Mouse (Mus musculus) adrenal gland, postnatal 25 days (tissue): ENCODE measurements around the gene Calcoco1. TPM values are rescaled to one million over a fixed set of nuclear protein-coding genes. Genes with fewer than 3 reads are reported as not detected.
A peak's percentile ranks its signal among the peaks of the same experiment; 100 is the strongest.

ENCODE experiments used
- DNase-seq: peaks from one replicate; pipeline ENCODE4 v3.0.0; 2021; ENCODE audit warnings: mixed read lengths
- long read RNA-seq: library from polyadenylated mRNA; stranded (forward); transcript quantifications from one replicate; pipeline ENCODE4 v2.0.0, GENCODE M21; 2021
- total RNA-seq: library from RNA; stranded (reverse); gene quantifications from 2 replicates; pipeline ENCODE4 v1.2.3, GENCODE M21; 2021

Calcoco1 gene
- 105 and 147 TPM in 2 replicates for total RNA-seq
- long read RNA-seq, transcript Calcoco1-201 (15 exons, 2,824 nt) = major isoform, 48 of 88 reads
- long read RNA-seq, transcript Calcoco1-204 (14 exons, 2,968 nt) = minor isoform, 12 of 88 reads
- long read RNA-seq, partial matches to known transcripts = 10 of 88 reads
- long read RNA-seq, other reads (novel, unspliced or antisense) = 18 of 88 reads

DNA sequence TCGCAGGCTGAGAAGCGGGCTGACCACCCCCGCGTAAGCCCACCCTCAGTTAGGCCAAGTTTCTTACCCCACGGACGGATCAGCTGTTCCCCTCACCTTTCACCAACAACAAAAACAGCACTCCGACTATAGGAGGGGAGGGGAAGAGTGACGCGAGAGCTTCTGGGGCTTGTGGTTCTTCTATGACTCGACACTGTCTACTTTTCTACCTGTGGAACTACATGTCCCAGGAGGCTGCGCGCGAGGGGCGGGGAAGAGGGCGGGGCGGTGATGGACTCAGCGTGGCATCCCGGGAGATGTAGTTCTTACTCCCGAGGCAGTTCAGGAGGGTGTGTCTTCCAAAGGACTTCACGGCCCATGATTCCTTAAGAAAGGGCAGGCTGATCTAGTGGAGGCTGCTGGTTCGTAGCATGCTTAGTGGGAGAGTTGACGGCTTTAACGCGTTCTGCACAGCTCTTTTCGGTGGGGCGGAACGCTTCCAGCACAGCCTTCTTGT is at the start of gene Calcoco1:
Calcoco1 (minus strand) TSS at position 199 of the 496 bp plus-strand sequence.
- peak; percentile 95 for DNase-seq

DNA sequence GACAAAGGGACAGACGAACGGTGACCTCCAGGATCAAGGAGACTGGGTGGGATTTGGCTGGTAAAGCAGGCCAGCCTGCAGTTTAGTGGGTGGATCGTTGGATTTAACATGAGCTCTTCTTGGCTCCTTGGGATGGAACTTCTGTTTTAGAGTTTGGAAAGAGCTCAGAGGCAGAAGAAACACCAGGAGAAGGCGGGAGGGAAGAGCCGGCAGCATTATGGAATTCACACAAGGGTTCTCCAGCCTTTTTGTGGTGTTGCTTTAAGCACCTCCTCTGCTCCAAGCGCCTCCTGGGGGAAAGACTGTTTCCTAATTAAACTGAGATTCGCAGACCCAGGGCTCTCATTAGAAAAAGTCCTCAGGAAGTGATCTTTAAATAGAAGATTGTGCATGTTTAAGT is 48.9 kb upstream of the Calcoco1 start:
- no peak for DNase-seq

DNA sequence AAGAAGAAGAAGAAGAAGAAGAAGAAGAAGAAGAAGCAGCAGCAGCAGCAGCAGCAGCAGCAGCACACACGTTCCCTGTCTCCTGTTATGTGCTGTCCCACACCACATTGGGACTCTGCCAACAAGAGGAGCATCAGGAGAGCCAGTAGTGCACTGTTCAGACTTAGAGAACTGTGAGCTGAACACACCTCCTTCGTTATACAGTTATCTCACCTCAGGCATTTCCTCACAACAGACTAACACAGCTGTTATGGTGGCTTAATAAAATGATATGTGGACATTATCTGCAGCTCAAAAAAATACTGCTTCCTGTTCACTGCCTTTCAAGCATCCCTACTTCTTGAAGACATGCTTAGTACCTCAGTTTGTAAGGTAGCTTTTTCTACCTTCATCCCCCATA is 43.2 kb upstream of the Calcoco1 start:
- DNase-seq = no peak

DNA sequence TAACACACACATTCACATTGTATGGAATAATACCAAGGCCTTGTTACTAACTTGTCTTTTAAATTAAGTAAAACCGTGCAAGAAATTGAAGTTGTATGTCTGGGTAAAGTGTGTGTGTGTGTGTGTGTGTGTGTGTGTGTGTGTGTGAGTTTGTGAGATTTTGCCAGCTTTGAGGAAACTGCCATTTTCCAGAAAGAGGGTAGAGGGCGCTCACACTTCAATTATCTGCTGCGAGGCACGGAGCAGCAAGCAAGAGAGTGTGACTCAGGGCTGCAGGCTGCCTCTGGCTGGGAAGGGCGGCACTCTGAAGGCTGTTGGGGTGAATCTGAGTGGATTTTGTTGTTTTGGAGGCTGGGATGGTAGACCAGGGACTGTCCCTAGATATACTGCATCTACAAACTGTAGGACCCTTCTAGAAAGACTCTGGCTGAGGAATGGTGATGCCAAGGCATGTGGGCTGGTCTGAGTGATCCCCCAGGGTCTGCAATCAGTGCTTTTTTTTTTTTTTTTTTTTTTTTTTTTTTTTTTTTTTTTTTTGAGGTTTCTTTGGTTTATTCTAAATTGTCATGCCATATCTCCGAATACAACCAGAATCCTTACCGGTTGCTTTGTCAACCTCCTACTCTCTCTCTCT is 39.9 kb upstream of the Calcoco1 start:
- peak; percentile 61 for DNase-seq

DNA sequence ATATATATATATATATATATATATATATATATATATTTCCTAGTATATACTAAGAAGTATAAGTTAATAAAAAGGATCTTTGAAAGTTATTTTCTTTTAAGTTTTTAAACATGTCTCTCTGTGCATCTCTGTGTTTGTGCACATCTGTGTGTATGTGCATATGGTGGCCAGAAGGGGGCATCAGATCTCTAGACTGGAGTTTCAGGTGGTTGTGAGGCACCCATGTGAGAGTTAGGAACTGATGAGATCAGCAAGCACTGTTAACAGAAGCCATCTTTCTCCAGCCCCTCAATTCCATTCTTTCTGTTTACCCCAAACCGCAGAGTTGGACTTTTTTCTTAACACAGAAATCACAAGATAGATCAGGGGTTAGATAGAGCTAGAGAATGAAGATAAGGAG is 35.7 kb upstream of the Calcoco1 start:
- no peak for DNase-seq

DNA sequence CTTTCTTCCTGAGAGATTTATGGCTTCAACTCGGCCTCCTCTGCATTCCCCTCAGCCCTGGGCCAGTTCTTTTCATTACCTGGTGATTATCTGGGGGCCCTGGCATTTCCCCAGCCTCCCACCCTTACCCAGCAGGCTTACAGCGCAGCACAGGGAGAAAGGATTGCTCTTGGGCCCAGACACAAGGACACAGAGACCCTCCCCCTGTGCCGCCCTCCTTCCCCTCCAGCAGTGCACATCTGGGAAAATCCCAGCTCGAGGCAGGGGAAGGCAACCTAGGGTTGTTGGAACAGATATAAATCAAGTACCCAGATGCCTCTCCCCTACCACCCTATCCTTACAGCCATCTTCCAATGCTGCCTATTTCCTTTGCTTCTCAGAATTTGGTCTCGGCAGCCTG is 33.1 kb upstream of the Calcoco1 start:
- DNase-seq = no peak

DNA sequence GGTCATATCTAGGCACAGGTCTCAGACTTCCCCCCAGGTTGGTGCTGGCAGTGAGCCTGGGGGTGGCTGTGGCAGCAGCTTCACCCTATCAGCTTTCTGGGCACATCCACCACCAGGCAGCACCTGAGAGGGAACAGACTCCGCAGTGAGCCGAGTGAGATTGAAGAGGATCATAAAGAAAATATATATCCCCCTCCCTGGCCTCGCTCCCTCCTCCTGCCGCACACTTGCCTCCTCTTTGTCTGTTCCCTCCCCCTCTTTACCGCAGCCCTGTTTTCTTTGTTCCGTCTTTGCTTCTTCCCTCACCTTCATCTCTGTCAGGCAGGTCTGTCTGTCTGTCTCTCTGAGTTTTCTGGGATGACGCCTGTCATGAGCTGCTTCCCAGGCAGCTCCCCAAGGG is 32.4 kb upstream of the Calcoco1 start:
- DNase-seq = no peak

DNA sequence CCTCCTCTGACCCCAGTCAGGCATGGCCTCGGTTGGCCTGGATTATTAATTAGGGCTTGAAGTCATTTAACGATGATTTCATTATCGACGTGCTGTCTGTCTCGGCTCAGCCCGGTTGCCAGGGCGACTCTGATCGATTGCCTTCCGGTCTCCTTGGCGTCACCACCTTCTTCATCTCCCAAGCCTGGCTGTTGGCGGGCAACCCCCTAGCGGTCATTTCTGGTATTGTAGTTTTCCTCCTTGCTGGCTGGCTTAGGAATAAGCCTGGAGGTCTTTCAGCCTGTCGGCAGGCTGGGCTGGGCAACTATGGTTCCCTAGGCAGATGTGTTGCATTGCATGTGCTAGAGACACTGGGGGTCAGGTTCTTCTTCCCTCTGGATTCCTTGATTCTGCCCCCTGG is 31.2 kb upstream of the Calcoco1 start:
- DNase-seq = peak; percentile 43

DNA sequence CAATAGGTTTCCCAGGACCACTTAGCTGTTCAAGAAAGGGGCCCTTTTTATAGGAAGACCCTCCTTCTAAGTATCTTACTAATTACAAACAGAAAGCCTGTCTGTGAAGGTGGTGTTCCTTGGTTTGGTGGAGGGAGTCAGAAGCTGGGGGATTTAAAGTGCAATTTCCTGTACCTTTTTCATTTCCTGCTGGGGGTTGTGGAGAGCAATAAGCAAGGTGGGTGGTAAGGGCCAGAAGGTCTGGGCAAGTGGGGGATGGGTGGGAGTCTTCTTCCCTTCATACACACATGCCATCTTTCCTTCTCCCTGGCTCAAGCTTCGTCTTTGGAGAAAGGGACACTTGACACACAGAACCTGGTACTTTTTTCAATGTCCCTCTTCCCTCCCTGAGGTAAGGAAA is 30.2 kb upstream of the Calcoco1 start:
- no peak for DNase-seq

DNA sequence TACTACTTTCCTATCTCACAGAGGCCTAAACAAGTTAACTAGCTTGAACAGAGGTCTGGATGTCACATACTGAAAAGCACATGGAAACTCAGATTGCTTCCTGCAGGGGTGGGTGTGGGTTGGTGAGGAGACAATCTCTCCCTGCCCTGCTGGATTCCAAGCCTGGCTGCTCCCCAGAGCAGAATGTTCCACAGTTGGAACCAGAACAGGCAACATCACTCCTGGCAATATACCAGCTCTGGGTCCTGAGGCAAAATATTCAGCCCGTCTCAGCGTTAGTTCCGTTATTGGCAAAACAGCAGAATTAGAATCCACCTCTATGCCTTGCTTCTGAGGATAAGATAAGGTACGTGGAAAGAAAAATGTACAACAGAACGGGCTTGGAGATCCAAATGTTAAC is 28.3 kb upstream of the Calcoco1 start:
- no peak for DNase-seq

DNA sequence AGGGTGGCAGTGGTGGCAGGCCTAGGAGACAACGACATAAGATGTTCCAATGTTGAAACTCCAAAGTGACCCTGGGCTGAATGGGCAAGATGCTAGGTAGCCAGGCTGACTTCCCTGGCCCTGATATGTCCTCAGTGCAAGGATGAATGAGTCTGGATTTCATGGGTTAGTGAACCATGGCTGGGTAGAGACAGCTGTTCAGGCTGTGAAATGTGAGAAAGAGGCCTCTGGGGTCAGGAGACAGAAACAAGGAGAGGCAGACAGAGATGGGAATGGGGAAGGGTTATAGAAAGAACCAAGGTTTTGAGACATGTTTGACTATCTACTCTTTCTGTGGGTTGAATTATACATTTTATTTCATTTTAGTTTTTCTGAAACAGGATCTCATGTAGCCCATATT is 27.1 kb upstream of the Calcoco1 start:
- no peak for DNase-seq

DNA sequence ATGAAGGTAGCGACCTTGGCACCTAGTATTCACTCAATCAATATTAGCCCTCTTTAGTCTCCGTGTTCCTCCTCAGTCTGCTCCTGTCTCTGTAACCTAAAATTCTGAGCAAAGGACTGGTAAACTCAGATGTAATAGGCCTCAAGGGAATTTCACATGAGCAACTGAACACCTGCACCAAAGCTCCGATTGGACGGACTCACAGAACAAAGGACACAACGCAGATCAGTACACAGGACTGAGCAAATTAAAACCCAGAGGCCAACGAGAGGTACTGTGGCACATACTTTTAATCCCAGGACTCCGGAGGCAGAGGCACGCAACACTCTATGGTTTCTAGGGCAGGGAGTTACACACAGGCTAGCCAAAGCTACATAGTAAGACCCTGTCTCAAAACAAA is 25.9 kb upstream of the Calcoco1 start:
- DNase-seq = no peak

DNA sequence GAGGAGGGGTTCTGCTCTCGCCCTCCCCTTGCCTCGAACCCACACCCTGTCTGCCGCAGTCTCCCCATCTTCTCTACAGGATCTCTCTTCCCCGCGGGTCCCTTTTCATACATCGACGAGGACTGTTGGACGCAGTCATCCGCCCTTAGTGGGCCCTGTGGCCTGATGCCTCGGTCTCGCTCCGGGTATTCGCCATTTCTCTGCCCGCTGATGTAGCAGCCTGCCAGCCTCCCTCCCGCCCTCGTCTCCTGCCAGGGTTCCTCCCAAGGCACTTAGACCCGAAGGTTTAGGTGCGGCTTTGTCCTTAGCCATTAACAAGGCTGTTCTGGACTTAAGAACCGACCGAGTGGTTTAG is 25.3 kb upstream of the Calcoco1 start:
- no peak for DNase-seq

DNA sequence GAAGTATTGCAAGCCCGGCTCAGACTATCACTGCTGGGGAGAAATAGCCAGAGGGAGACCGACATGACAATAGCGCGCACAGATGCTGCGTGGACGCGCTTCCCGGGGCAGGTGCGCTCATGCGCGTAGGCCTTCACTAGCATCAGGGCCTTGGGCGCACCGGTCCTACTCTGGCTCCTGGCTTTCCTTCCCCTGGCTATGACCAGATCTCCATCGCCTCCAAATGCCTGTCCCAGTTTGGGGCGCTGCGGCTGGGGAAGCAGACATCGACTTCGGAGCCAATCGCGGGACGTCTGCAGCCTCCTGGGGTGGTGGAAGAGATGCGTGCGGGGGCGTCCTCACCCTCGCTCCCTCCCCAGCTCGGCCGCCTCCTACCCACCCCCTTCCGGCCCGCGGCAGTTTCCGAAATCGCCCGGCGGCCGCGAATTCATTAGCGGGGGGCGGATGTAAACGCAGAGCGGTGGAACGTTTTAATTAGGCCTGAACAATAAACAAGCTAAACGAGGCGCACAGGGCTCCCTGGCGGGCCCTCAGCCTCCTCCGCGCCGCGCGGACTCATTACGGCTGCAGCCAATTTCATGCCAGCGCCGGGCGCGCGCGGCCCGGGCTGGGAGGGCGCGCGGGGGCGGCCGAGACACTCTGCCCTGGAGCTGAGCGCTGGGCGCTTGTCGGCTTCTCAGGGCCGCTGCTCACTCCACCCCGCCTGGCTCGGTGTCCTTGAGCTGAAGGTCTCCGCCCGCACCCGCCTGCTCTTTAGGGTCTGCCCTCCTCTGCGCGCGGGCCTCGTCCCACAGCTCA is 24.7 kb upstream of the Calcoco1 start:
- DNase-seq = peak; percentile 73

DNA sequence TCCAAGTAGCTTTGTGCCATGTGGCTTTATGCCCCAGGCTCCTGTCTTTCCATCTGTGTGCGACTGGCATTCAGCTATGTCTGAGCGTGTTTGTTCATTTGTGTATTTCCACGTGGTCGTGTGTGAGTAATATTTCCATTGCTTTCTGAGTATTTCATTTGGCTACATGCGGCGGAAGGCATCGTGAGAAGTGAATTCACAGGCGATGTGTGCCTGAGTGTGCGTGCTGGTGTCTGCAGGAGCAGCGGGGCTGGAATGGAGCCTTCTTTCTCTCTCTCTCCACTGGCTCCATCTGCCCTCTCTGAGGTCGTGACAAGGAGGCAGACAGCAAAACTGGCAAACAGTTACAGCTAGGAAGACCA is 24.1 kb upstream of the Calcoco1 start:
- DNase-seq = no peak

DNA sequence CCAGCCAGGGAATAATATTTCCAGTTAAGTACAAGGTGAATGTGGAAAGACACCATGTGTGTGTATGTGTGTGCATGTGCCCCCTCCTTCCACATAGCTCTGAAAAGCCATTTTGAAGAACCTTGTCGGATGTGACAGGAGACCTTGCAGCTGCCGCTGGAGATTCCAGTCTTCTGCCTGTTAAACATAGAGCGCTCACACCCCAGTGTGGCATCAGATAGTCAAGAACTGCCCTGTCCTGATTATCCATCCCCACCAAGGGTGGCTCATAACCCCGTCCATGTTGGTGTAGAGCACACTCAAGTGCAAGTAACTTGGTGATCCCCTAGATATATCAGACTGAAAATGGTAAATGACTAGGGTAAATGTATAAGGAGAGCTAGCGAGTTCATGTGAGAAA is 23.4 kb upstream of the Calcoco1 start:
- no peak for DNase-seq

DNA sequence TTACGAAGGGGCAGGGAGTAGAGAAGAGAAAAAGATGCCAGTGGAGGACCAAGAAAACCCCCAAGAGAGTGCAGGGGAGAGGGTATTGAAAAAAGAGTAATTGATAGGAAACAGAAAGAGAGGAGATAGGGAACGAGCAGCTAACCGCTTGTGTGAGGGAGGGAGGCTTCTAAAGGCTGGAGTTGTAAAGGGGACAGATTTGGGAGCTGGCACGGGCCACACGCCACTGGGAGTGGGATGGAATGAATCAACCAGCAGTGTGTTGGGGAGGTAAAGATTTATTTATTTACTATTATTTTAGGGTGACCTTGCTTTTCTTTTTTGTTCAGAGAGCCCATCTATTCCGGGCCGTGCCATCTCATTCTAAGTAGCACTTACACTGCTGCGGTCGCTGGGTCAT is 22.9 kb upstream of the Calcoco1 start:
- DNase-seq = no peak

DNA sequence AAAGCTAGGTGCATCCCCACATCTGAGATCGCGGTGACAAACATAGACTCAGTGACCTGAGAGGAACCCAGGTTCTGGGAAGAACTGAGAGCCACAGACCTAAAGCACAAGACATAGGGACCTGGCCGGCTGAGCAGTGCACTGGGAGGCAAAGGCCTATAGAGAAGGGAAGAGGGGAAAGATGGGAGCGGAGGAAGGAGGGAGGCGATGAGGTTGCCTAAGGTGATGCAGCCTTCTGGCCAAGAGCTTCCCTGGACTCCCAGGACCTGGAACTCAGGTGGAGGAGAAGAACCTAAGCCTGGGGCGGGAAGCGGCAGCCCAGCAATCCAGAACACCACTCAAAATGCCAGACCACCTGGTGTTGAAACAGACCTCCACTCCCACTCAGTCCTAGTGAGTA is 22.4 kb upstream of the Calcoco1 start:
- no peak for DNase-seq

DNA sequence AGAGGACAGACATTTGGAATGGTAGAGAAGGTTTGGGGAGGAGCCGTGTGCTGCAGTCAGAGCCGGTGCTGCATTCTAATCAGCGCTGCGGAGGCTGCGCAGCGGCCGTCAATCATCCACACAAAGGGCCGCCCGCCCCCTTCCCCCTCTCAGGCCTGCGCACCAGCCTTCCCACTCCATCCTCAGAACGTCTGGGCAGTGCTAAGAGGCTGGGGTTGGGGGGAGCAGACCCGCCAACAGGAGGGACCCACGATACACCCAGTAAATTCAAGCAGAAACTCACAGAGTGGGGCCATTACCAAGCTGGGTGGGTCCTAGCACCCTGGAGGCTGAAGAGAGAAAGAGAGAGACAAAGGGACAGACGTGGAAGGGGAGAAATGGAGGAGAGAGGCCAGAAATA is 22.0 kb upstream of the Calcoco1 start:
- DNase-seq = no peak

DNA sequence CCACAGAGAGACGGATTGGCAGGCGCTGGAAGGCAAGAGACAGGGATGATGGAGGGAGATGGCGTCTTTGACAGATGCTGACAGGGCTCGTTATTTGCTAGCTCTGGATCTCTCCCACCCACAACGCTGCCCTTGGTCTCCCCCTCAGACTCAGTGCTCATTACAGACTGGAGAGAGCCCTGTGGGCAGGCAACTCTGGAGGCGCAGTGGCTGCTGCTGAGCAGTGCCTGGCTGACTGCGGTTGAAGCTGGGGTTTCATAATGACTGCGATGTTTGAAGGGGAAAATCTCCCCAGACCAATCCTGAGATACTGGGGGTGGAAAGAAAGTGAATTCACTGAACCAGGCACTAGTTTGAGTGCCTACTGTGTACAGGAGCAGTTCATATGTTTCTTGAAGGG is 21.2 kb upstream of the Calcoco1 start:
- no peak for DNase-seq

DNA sequence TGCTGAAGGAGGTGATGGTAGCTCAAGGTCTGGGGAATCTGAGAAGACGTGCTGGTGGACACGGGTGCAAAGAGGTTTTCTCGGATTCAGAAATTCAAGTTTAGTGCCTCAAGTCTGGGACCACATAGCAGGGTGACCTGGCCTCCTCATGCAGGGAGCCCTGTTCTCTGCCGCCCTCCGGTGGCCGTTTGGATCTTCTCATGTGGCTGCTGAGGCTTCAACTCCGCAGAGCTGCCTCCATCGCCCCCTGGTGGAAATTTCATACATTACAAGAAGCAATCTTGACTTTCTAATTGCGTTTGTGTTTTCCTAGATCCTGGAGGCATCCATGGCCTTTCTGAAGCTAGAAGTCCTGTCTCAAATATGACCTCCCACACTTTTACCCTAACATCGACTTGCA is 20.6 kb upstream of the Calcoco1 start:
- DNase-seq = peak; percentile 89

DNA sequence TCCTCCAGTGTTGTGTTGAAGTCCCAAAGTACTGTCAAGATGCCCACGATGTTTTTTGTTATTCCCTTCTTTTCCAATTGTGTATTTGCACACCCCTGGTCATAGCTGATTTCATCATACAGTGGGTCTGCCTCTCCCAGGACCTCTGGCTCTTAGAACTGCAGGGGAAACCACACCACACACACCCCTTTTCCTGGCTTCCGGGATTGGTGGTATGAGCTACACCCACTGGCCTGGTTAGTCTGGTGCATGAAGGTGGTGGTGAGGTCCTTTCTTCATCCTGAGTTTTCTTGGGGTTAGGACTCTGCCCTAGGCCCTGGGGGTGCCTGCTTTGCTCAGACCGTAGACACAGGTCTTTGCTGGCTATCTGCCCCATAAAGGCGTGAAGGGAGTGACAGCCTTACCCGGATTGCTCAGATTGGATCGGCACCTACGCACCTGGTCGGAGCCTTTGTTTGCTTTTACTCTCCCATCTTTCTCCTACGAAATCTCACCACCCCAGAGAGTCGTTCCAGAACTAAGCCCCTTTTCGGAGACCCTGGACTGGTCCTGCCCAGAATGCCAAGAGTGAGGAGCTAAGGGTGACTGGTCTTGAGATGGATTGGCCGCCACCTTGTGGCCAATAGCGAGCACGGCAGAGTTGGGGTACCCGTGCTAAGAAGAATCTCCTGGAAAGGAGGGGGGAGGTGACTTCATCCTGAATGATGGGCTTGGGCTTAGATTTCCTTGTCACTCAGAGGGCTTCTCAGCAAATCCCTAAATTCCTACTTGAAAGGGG is 17.7 kb upstream of the Calcoco1 start:
- peak; percentile 65 for DNase-seq

DNA sequence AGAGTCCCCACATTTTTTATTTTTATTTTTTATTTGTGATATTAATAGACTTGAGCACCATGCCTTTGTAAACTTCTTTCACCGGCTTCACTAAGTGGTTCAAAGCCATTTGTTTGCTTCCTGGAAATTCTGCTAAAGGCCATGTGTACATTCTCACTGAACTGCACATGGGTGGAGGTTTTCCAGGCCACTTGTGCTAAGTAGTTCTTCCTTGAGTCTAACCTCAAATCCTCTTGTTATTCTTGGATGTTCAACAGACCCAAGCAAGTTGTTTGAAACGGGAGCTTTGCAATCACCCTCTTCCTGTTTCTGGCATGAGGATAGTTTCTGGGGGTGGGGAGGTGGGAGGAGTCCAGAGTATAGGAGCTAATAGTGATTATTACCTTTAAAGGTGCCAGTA is 16.5 kb upstream of the Calcoco1 start:
- DNase-seq = no peak
